Mouse (Mus musculus): ENCODE measurements around the gene Itpr2.

DNA sequence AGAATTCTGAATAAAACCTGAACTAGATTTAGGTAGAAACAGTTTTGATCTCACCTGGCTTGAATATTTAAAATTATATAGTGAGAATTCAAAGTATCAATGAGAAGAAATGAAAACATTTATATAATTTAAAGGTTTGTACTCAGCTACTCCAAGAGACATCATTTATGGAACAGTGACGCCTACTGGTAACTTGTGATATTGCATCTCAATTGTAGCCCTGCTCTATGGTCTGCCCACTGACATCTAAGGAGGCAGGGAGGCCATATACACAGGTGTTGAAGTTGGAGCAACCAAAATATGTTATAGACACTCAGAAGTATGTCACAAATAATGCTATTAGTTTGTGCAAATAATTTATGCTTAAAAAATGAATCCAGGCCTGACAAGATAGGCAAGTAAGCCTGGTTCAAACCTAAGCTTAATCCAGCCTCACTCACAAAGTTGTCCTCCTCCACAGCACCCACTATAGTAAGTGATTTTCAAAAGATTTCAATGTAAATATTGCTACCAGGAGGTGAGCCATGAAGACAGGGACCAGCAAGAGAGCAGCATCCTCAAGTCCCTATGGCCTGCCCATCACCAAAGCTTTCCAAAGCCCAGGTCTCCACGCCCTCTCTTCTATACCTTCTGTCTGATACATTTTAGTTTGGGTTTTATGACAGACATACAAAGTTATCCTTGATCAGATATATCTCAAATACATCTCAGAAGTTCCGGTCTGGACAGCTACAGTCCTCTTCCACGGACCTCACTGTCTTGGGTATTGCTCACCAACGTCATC, 229.6 kb downstream of the Itpr2 start:
- TF ChIP-seq GATA1 (IDR thresholded peaks at IDR 0.05; ENCODE audit: borderline replicate concordance, low read length) (no peak), FLI1 (IDR thresholded peaks at IDR 0.05; ENCODE audit: low read length) (no peak)

Data from megakaryocyte, embryonic 14.5 days (primary cell).